Mouse (Mus musculus): ENCODE data around the gene Mef2c. TPM values are rescaled to one million over a fixed set of nuclear protein-coding genes. Genes with fewer than 3 reads are reported as not detected.

Gene Mef2c
- total and polyA plus RNA-seq, 3 experiments = 99.9 to 159 (median 107) TPM

DNA sequence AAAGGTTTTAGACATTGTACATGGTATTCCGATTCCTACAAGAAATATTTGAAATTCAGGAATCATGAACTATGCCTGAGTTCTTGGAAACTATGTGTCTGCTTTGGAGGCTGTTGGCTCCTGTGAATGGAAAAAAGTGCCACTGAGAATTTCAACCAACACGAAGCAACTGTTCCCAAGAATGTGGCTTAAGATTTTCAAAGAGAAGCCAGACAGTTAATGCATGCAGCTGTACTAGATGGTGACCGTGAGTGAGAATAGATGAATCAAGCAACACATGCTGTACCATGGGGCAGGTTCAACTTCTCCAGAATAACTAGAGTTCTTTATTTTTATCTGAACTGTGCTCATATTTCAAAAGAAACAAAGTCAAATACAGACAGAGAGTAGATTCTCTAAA lies 23.4 kb upstream of the Mef2c start:
- in situ Hi-C loops (cut with MboI; ENCODE audit: low pct_ligation_motif_present, low pct_unique_long_range_greater_than_20kb, low sequenced_read_pairs) = no loop called here
- H3K79me2 ChIP-seq (replicated peaks; ENCODE audit: control insufficient read depth, extremely low read depth, insufficient read depth, poor library complexity, severe bottlenecking) = no peaks in the 10 kb centered on the region
- H3K4me3 ChIP-seq (replicated peaks in 1 of 3; ENCODE audit: low read depth in 2 of 3, low read length in 2 of 3, poor library complexity in 1 of 3) = no peak overlapping the region
- H3K27ac ChIP-seq (ENCODE audit: insufficient read depth, low read depth) = no peak overlapping the region
- dilution Hi-C loops (cut with MboI; ENCODE audit: extremely low pct_ligation_motif_present, extremely low pct_unique_long_range_greater_than_20kb, low sequenced_read_pairs) = no loop called here
- no peak for DNase-seq (ENCODE audit: extremely low read depth)
- no peak overlapping the region for H3K9ac ChIP-seq (ENCODE audit: insufficient read depth, low read depth)
- H3K4me1 ChIP-seq (ENCODE audit: control insufficient read depth in 1 of 2, insufficient read depth in 2 of 2) = no peaks in the 10 kb centered on the region
- H3K4me2 ChIP-seq (ENCODE audit: insufficient read depth, low read depth, poor library complexity, severe bottlenecking) = no peak overlapping the region
- H3K9me3 ChIP-seq (replicated peaks; ENCODE audit: low read length) = no peaks in the 10 kb centered on the region
- TF ChIP-seq MXI1 (IDR thresholded peaks at IDR 0.05; ENCODE audit: low read depth, low read length) (no peak), NELFE (IDR thresholded peaks at IDR 0.05; ENCODE audit: low read depth, low read length) (no peak), HCFC1 (IDR thresholded peaks at IDR 0.05; ENCODE audit: low read depth, low read length) (no peak)
- no peaks in the 10 kb centered on the region for H3K36me3 ChIP-seq (replicated peaks in 1 of 2; ENCODE audit: control insufficient read depth in 1 of 2, insufficient read depth in 1 of 2, low read length in 1 of 2)
- H3K27me3 ChIP-seq (replicated peaks) = no peaks in the 10 kb centered on the region

DNA sequence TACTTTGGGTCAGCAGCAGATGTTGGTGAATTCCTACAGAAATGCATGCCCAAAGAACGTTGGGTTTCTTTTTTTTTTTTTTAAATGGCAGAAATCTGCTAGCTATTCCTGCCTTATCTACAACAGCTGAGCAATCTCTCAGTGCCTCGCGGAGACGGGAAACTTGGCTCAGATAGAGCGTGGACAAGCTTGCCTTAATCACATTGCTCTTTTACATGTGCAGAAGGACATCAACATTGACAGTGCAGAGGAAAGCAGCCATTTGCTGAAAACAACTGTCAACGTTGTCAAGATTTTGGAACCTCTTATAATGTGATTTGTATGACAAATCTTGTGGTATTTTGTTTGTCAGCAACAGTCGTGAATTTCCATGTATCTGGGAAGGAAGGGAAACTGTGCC lies 22.5 kb upstream of the Mef2c start:
- Histone ChIP-seq H3K27ac (ENCODE audit: insufficient read depth, low read depth) (no peak overlapping the region), H3K79me2 (replicated peaks; ENCODE audit: control insufficient read depth, extremely low read depth, insufficient read depth, poor library complexity, severe bottlenecking) (no peaks in the 10 kb centered on the region), H3K9me3 (replicated peaks; ENCODE audit: low read length) (no peaks in the 10 kb centered on the region), H3K36me3 (replicated peaks in 1 of 2; ENCODE audit: control insufficient read depth in 1 of 2, insufficient read depth in 1 of 2, low read length in 1 of 2) (no peaks in the 10 kb centered on the region), H3K4me2 (ENCODE audit: insufficient read depth, low read depth, poor library complexity, severe bottlenecking) (no peak overlapping the region), H3K4me3 (replicated peaks in 1 of 3; ENCODE audit: low read depth in 2 of 3, low read length in 2 of 3, poor library complexity in 1 of 3) (no peak overlapping the region), H3K9ac (ENCODE audit: insufficient read depth, low read depth) (no peak overlapping the region), H3K27me3 (replicated peaks) (no peaks in the 10 kb centered on the region), H3K4me1 (ENCODE audit: control insufficient read depth in 1 of 2, insufficient read depth in 2 of 2) (no peaks in the 10 kb centered on the region)
- in situ Hi-C loops (cut with MboI; ENCODE audit: low pct_ligation_motif_present, low pct_unique_long_range_greater_than_20kb, low sequenced_read_pairs) (no loop called here), dilution Hi-C loops (cut with MboI; ENCODE audit: extremely low pct_ligation_motif_present, extremely low pct_unique_long_range_greater_than_20kb, low sequenced_read_pairs) (no loop called here)
- TF ChIP-seq MAZ (IDR thresholded peaks at IDR 0.05; ENCODE audit: low read depth, low read length) (no peak), ZKSCAN1 (IDR thresholded peaks at IDR 0.05; ENCODE audit: borderline replicate concordance, low read depth, low read length) (no peak), SMC3 (IDR thresholded peaks at IDR 0.05; ENCODE audit: low read depth, low read length) (no peak), CTCF (conservative IDR thresholded peaks at IDR 0.05 in 1 of 2, IDR thresholded peaks at IDR 0.05 in 1 of 2; ENCODE audit: low read depth in 2 of 2, low read length in 2 of 2) (no peak), GABPA (IDR thresholded peaks at IDR 0.05; ENCODE audit: insufficient replicate concordance, low read depth, low read length) (no peak), PAX5 (IDR thresholded peaks at IDR 0.05; ENCODE audit: low read length) (no peak), SIN3A (IDR thresholded peaks at IDR 0.05; ENCODE audit: low read length) (no peak), MAX (IDR thresholded peaks at IDR 0.05; ENCODE audit: low read length) (no peak), MXI1 (IDR thresholded peaks at IDR 0.05; ENCODE audit: low read depth, low read length) (no peak), IRF4 (IDR thresholded peaks at IDR 0.05; ENCODE audit: low read depth, low read length) (no peak), ZNF384 (IDR thresholded peaks at IDR 0.05; ENCODE audit: low read depth, low read length) (no peak)
- DNase-seq (ENCODE audit: extremely low read depth) = no peak

DNA sequence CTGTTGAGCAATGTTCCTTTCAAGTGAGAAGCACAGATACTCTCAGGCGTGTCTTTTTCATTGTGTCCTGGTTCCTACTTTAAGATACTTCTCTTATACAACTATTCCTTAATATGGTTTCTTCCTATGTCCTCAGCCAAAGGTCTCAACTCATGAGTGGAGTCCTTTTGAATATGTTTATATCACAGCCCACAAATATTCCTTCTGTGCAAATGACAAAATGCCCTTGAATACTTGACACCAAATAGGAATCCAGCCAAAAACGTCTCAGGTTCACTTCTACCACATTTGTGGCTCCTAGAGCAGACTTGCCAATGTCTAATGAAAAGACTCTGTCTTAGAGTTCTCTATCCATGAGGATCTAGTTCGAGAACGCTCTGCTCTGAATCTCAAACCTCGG lies 21.7 kb upstream of the Mef2c start:
- in situ Hi-C loops (cut with MboI; ENCODE audit: low pct_ligation_motif_present, low pct_unique_long_range_greater_than_20kb, low sequenced_read_pairs) (no loop called here), dilution Hi-C loops (cut with MboI; ENCODE audit: extremely low pct_ligation_motif_present, extremely low pct_unique_long_range_greater_than_20kb, low sequenced_read_pairs) (no loop called here)
- no peak overlapping the region for H3K4me3 ChIP-seq (replicated peaks in 1 of 3; ENCODE audit: low read depth in 2 of 3, low read length in 2 of 3, poor library complexity in 1 of 3)
- H3K9ac ChIP-seq (ENCODE audit: insufficient read depth, low read depth) = no peak overlapping the region
- H3K9me3 ChIP-seq (replicated peaks; ENCODE audit: low read length) = no peaks in the 10 kb centered on the region
- TF ChIP-seq NELFE (IDR thresholded peaks at IDR 0.05; ENCODE audit: low read depth, low read length) (no peak), NRF1 (IDR thresholded peaks at IDR 0.05; ENCODE audit: low read depth, low read length) (no peak)
- H3K4me1 ChIP-seq (ENCODE audit: control insufficient read depth in 1 of 2, insufficient read depth in 2 of 2) = no peaks in the 10 kb centered on the region
- no peaks in the 10 kb centered on the region for H3K27me3 ChIP-seq (replicated peaks)
- no peak overlapping the region for H3K27ac ChIP-seq (ENCODE audit: insufficient read depth, low read depth)
- H3K36me3 ChIP-seq (replicated peaks in 1 of 2; ENCODE audit: control insufficient read depth in 1 of 2, insufficient read depth in 1 of 2, low read length in 1 of 2) = no peaks in the 10 kb centered on the region
- no peak overlapping the region for H3K4me2 ChIP-seq (ENCODE audit: insufficient read depth, low read depth, poor library complexity, severe bottlenecking)
- H3K79me2 ChIP-seq (replicated peaks; ENCODE audit: control insufficient read depth, extremely low read depth, insufficient read depth, poor library complexity, severe bottlenecking) = no peaks in the 10 kb centered on the region
- no peak for DNase-seq (ENCODE audit: extremely low read depth)

Data from CH12.LX (cell line).